Mouse (Mus musculus): ENCODE data around the gene Arhgdib. TPM values are rescaled to one million over a fixed set of nuclear protein-coding genes. Genes with fewer than 3 reads are reported as not detected.
A peak's percentile ranks its signal among the peaks of the same experiment; 100 is the strongest.

The Arhgdib gene
- polyA plus RNA-seq, 1 experiment, result 5.8 TPM

DNA sequence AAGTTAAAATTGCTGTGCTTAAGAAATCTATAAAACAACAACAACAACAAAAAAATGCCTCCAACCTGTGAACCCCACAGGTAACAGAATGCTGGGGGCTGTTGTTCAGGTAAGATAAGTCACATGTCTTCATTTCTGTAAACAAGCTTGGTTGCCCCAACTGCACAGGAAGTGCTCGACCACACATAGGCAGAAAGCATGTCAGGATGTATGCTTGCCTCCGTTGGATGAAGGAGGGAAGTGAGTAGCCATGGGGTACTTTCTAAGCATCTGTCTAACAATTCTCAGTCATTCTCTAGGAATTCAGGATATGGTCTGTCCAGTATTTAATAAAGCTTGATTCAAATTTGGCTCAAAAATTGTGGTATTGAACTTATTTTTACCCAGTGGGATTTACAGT, 42.7 kb downstream of the Arhgdib start:
- no peaks in the 10 kb centered on the region; the same call in 1 of the 2 replicates for H3K4me1 ChIP-seq (ENCODE audit: control insufficient read depth, insufficient read depth, low read length)
- no peaks in the 10 kb centered on the region for H3K27me3 ChIP-seq (ENCODE audit: control insufficient read depth, insufficient read depth, low read length)
- H3K4me3 ChIP-seq (ENCODE audit: control insufficient read depth, low read depth, low read length), result no peak overlapping the region
- no peaks in the 10 kb centered on the region for H3K36me3 ChIP-seq (ENCODE audit: control insufficient read depth, insufficient read depth, low read length)
- no peak overlapping the region for H3K27ac ChIP-seq (ENCODE audit: control insufficient read depth, insufficient read depth, low read depth, low read length)
- TF ChIP-seq CTCF (IDR thresholded peaks at IDR 0.05; ENCODE audit: control insufficient read depth, insufficient read depth, insufficient replicate concordance, low read depth, low read length), result no peak

DNA sequence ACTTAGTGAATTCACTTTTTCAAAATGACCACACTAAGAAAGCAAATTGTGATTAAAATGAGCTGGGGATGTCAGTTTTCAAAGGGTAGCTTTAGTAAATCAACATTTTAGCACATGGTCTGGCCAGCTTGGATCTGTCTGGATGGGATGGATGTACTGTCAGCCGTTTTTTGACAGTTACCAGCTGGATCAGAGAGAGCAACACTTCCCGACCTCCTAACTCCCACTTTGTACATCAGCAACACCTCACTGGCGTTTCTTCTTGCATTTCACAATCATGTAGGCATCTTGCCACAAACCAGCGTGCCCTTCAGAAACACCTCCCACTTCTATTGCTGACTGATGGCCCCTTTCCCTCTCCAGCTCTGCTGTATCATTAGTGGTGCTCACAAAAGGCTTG, 43.5 kb downstream of the Arhgdib start:
- no peaks in the 10 kb centered on the region; the same call in 1 of the 2 replicates for H3K4me1 ChIP-seq (ENCODE audit: control insufficient read depth, insufficient read depth, low read length)
- no peak for TF ChIP-seq POLR2A (IDR thresholded peaks at IDR 0.05; ENCODE audit: control insufficient read depth, low read depth, low read length)
- no peak for TF ChIP-seq CTCF (IDR thresholded peaks at IDR 0.05; ENCODE audit: control insufficient read depth, insufficient read depth, insufficient replicate concordance, low read depth, low read length)
- H3K4me3 ChIP-seq (ENCODE audit: control insufficient read depth, low read depth, low read length), result no peak overlapping the region
- no peaks in the 10 kb centered on the region for H3K36me3 ChIP-seq (ENCODE audit: control insufficient read depth, insufficient read depth, low read length)
- no peaks in the 10 kb centered on the region for H3K27me3 ChIP-seq (ENCODE audit: control insufficient read depth, insufficient read depth, low read length)
- H3K27ac ChIP-seq (ENCODE audit: control insufficient read depth, insufficient read depth, low read depth, low read length), result no peak overlapping the region

DNA sequence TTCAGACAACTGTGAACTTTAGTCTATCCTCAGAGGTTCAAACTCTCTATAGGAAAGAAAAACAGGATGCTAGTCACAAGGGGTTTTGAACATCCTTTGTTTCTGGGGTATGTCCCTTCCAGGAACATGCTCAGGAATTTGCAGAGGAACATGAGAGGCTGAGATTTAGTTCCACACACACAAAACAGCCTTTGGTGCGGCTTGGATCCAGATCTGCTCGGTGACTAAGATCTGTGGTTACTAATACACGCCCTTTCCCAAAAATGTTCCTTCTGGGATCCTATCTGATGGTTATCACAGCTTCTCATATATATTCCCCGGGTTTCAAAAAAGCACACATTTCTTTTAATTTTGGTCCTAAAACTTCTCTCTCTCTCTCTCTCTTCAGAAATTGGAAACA, 43.9 kb downstream of the Arhgdib start:
- Histone ChIP-seq H3K27ac (ENCODE audit: control insufficient read depth, insufficient read depth, low read depth, low read length) (no peak overlapping the region), H3K4me3 (ENCODE audit: control insufficient read depth, low read depth, low read length) (no peak overlapping the region), H3K36me3 (ENCODE audit: control insufficient read depth, insufficient read depth, low read length) (no peaks in the 10 kb centered on the region), H3K4me1 (ENCODE audit: control insufficient read depth, insufficient read depth, low read length) (no peaks in the 10 kb centered on the region; the same call in 1 of the 2 replicates), H3K27me3 (ENCODE audit: control insufficient read depth, insufficient read depth, low read length) (no peaks in the 10 kb centered on the region)
- TF ChIP-seq CTCF (IDR thresholded peaks at IDR 0.05; ENCODE audit: control insufficient read depth, insufficient read depth, insufficient replicate concordance, low read depth, low read length) (no peak), POLR2A (IDR thresholded peaks at IDR 0.05; ENCODE audit: control insufficient read depth, low read depth, low read length) (no peak)

DNA sequence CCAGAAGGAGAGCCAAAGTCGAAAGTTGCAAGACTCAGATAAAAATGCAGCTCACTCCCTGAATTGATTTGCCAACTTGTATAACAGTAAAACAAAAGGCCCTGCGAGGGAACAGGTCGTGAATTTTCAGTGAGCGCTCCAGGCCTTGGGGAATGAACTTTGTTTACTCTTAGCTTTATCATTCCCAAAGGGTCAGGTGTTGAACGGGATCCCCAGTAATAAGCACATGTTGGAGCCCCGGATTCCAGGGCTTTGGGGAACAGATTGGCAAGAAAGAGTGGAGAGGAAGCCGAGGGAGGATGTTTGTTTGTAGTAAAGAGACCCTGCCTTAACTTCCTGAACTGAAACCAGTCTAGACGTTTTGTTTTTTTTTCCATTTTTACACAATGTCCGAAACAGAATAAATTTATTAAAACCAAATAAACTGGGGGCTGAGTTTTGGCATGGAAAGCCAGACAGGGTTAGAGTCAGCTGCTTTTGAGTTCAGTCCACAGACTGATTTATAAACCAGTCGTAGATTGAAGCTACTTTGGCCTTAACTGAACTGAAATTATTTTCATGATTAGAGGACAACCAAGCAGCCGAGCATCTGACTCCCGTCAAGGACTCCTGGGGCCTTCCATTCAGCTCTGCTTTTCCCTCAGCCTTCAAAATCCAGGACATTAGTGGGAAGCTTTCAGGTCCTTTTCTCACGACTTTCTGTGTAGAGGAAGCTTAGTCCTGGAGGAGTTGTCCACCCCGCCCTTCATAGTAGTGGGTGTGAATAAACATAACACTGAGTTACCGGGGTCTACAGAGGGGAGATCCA, 47.0 kb downstream of the Arhgdib start:
- no peaks in the 10 kb centered on the region for H3K36me3 ChIP-seq (ENCODE audit: control insufficient read depth, insufficient read depth, low read length)
- no peaks in the 10 kb centered on the region; the same call in 1 of the 2 replicates for H3K4me1 ChIP-seq (ENCODE audit: control insufficient read depth, insufficient read depth, low read length)
- H3K27ac ChIP-seq (ENCODE audit: control insufficient read depth, insufficient read depth, low read depth, low read length), result peak overlapping the region; percentile 75
- no peak overlapping the region for H3K4me3 ChIP-seq (ENCODE audit: control insufficient read depth, low read depth, low read length)
- no peaks in the 10 kb centered on the region for H3K27me3 ChIP-seq (ENCODE audit: control insufficient read depth, insufficient read depth, low read length)
- TF ChIP-seq POLR2A (IDR thresholded peaks at IDR 0.05; ENCODE audit: control insufficient read depth, low read depth, low read length) (no peak), CTCF (IDR thresholded peaks at IDR 0.05; ENCODE audit: control insufficient read depth, insufficient read depth, insufficient replicate concordance, low read depth, low read length) (no peak)

DNA sequence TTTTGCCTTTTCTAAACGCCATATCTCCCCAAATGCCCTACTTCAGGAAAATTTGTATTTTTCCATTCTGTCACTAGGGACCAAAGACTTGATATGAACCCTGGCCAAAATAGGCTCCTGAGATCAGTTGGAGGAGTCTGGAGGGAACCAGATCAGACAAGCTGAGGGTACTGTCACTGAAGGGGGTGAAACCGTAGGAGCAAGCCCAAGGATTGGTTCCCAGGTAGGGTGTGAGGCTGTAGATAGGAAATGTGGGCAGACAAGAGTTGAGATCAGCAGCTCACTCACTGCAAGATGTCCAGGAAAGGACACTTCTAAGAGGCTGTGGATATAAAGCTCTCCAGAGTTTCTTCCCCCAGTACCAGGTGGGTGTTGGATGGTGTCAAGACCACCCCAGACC, 49.7 kb downstream of the Arhgdib start:
- TF ChIP-seq POLR2A (IDR thresholded peaks at IDR 0.05; ENCODE audit: control insufficient read depth, low read depth, low read length) (no peak), CTCF (IDR thresholded peaks at IDR 0.05; ENCODE audit: control insufficient read depth, insufficient read depth, insufficient replicate concordance, low read depth, low read length) (no peak)

DNA sequence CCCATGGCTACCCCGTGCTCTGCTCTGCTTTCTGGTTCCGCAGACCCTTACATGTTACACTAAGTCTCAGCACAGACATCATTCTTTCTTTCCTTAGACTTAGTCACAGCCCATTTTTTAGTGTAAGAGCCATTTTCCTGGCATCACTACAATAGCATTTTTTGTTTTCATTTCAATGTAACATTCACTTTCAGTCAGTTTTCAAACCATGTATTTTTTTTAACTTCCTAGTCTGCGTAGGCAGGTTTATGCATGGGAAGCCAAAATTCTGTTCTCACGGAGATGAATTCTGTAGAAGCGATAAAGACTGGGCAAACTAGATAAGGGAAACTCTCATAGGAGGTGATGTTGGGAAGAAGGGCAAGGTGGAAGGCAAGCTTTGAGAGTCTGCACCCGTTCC, 52.1 kb downstream of the Arhgdib start:
- Histone ChIP-seq H3K4me3 (ENCODE audit: control insufficient read depth, low read depth, low read length) (no peak overlapping the region), H3K27ac (ENCODE audit: control insufficient read depth, insufficient read depth, low read depth, low read length) (peak overlapping the region; percentile 48; the same call in 1 of the 2 replicates), H3K36me3 (ENCODE audit: control insufficient read depth, insufficient read depth, low read length) (no peaks in the 10 kb centered on the region), H3K27me3 (ENCODE audit: control insufficient read depth, insufficient read depth, low read length) (no peaks in the 10 kb centered on the region), H3K4me1 (ENCODE audit: control insufficient read depth, insufficient read depth, low read length) (no peaks in the 10 kb centered on the region)
- TF ChIP-seq CTCF (IDR thresholded peaks at IDR 0.05; ENCODE audit: control insufficient read depth, insufficient read depth, insufficient replicate concordance, low read depth, low read length) (no peak), POLR2A (IDR thresholded peaks at IDR 0.05; ENCODE audit: control insufficient read depth, low read depth, low read length) (no peak)

More for the DNA sequence above, 49.7 kb downstream of the Arhgdib start:
- Histone ChIP-seq H3K27me3 (ENCODE audit: control insufficient read depth, insufficient read depth, low read length) (no peaks in the 10 kb centered on the region), H3K4me3 (ENCODE audit: control insufficient read depth, low read depth, low read length) (no peak overlapping the region), H3K27ac (ENCODE audit: control insufficient read depth, insufficient read depth, low read depth, low read length) (no peak overlapping the region), H3K36me3 (ENCODE audit: control insufficient read depth, insufficient read depth, low read length) (no peaks in the 10 kb centered on the region), H3K4me1 (ENCODE audit: control insufficient read depth, insufficient read depth, low read length) (no peaks in the 10 kb centered on the region)

DNA sequence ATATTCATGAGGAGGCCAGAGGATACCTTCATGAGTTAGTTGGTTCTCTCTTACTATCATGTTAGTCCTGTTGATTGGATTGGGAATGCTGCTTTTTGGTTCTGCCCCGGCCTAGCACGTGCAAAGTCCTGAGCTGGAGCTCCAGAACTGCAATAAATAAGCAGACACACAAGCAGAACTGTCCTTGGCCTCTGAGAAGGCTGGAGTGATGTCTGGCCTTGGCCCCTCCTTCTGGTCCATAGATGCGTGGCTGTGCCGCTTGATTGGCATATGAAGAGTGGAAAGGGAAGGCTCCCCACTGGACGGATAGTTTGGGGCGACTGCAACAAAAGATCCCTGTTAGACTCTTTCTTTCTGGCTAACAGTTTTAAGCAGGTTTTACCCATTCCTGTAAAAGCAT, 52.6 kb downstream of the Arhgdib start:
- Histone ChIP-seq H3K36me3 (ENCODE audit: control insufficient read depth, insufficient read depth, low read length) (no peaks in the 10 kb centered on the region), H3K4me1 (ENCODE audit: control insufficient read depth, insufficient read depth, low read length) (no peaks in the 10 kb centered on the region), H3K4me3 (ENCODE audit: control insufficient read depth, low read depth, low read length) (no peak overlapping the region), H3K27ac (ENCODE audit: control insufficient read depth, insufficient read depth, low read depth, low read length) (peak overlapping the region; percentile 67), H3K27me3 (ENCODE audit: control insufficient read depth, insufficient read depth, low read length) (no peaks in the 10 kb centered on the region)
- TF ChIP-seq CTCF (IDR thresholded peaks at IDR 0.05; ENCODE audit: control insufficient read depth, insufficient read depth, insufficient replicate concordance, low read depth, low read length), result no peak
- no peak for TF ChIP-seq POLR2A (IDR thresholded peaks at IDR 0.05; ENCODE audit: control insufficient read depth, low read depth, low read length)
